Mouse (Mus musculus) limb, embryonic 11.5 days (tissue): ENCODE measurements around the gene Hsp90aa1. TPM values are rescaled to one million over a fixed set of nuclear protein-coding genes. Genes with fewer than 3 reads are reported as not detected.

Experiments
- ATAC-seq: fragments of 200-750 bp; cut with Nextera tagmentation; 2 replicates; pipeline ENCODE4 v1.8.0; 2017; ENCODE audit warnings: low read depth; ENCODE audit not compliant: insufficient number of reproducible peaks, low FRiP score, low TSS enrichment
- DNase-seq: peaks from one replicate; pipeline ENCODE4 v3.0.0-alpha.2; 2015; ENCODE audit warnings: low spot score
- H3K27ac ChIP-seq: fragments of 300-500 bp; sonication (generic); replicated peaks from 2 replicates; pipeline ENCODE4 v1.5.1; 2014; ENCODE audit warnings: low read depth, mild to moderate bottlenecking, low read length
- H3K27me3 ChIP-seq: fragments of 300-500 bp; sonication (generic); 2 replicates; pipeline ENCODE4 v1.6.1; 2014; ENCODE audit warnings: mild to moderate bottlenecking, low read length, mixed read lengths; ENCODE audit not compliant: control insufficient read depth, insufficient read depth
- H3K36me3 ChIP-seq: fragments of 300-500 bp; sonication (generic); 2 replicates; pipeline ENCODE4 v1.6.1; 2014; ENCODE audit warnings: mild to moderate bottlenecking, low read length, moderate library complexity, mixed read lengths; ENCODE audit not compliant: control insufficient read depth, insufficient read depth
- H3K4me1 ChIP-seq: fragments of 300-500 bp; sonication (generic); 2 replicates; pipeline ENCODE4 v1.6.1; 2014; ENCODE audit warnings: low read length, mixed read lengths; ENCODE audit not compliant: control insufficient read depth, insufficient read depth
- H3K4me2 ChIP-seq: fragments of 300-500 bp; sonication (generic); 2 replicates; pipeline ENCODE4 v1.6.1; 2014; ENCODE audit warnings: low read depth, mild to moderate bottlenecking, moderate library complexity; ENCODE audit not compliant: severe bottlenecking
- H3K4me3 ChIP-seq: fragments of 300-500 bp; sonication (generic); 2 replicates; pipeline ENCODE4 v1.5.1; 2014; ENCODE audit warnings: low read depth, low read length
- H3K9ac ChIP-seq: fragments of 300-500 bp; sonication (generic); 2 replicates; pipeline ENCODE4 v1.6.1; 2014; ENCODE audit warnings: mild to moderate bottlenecking, low read length
- H3K9me3 ChIP-seq: fragments of 300-500 bp; sonication (generic); 2 replicates; pipeline ENCODE4 v1.6.1; 2016; ENCODE audit warnings: low read length; ENCODE audit not compliant: control insufficient read depth
- WGBS: fragments of 180-500 bp; shearing (Covaris S2); extraction: QIAGEN DNeasy Blood & Tissue Kit; methylation state at CpG from one replicate; pipeline ENCODE4 v1.1.7; 2014; 5-methylcytosine and 5-hydroxymethylcytosine counted together
- polyA plus RNA-seq: library from polyadenylated mRNA; unstranded; fragments of >200 nt; fragmentation: Nextera tagmentation; extraction: Ambion mirVana; gene quantifications from 2 replicates; pipeline ENCODE4 v1.2.1, GENCODE M21; 2014

Gene Hsp90aa1
- polyA plus RNA-seq, 1 experiment from 2014 or later: 1,253 TPM

DNA sequence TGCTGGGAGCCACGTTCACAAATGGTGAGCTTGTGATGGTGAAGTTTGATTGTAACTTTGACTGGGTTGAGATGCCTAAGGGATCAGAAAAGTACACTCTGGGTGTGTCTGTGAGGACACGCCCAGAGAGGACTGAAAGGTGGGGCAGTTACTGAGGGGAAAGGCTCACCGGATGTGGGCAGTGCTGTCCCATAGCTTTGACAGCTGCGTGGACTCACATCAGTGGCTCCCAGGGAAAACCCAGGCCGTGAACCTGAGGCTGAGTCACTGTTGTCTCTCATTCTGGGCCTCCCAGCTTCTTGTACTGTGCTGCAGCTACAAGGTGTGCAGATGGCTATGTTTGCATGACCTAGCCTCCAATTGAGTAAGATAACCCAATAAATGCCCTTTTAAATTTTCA is 23.0 kb upstream of the Hsp90aa1 start:
- ATAC-seq (no peak), DNase-seq (no peak)
- no peaks in the 10 kb centered on the region for H3K36me3 ChIP-seq
- H3K4me2 ChIP-seq: no peak overlapping the region
- H3K27me3 ChIP-seq: no peaks in the 10 kb centered on the region
- no peaks in the 10 kb centered on the region for H3K4me1 ChIP-seq
- no peak overlapping the region for H3K27ac ChIP-seq
- no peak overlapping the region for H3K9ac ChIP-seq
- WGBS: 80% methylated on average over 5 of the region's 5 CpGs
- H3K9me3 ChIP-seq: no peaks in the 10 kb centered on the region
- H3K4me3 ChIP-seq: no peak overlapping the region

DNA sequence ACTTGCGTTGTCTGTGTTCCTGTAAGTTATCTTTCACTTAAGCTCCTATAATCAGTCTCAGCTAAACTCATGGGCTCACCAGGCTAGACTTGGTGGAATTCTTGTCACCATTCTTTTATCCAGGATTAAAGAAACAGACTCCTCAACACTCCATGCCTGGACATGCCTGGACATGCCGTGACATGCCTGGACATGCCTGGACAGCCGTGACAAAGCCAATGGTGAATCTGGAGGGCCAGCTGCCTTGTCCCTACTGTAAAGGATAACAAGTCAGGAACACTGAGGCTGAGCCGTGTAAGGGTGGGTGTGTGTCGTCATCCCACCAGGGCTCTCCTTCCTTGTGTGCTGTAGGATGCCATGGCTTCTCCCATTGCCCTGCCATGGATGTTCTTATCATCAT is 22.5 kb upstream of the Hsp90aa1 start:
- H3K36me3 ChIP-seq: no peaks in the 10 kb centered on the region
- no peak for ATAC-seq
- H3K27me3 ChIP-seq: no peaks in the 10 kb centered on the region
- no peaks in the 10 kb centered on the region for H3K9me3 ChIP-seq
- no peak overlapping the region for H3K4me2 ChIP-seq
- no peak overlapping the region for H3K27ac ChIP-seq
- no peaks in the 10 kb centered on the region for H3K4me1 ChIP-seq
- WGBS: 92% methylated on average over 5 of the region's 5 CpGs
- no peak overlapping the region for H3K4me3 ChIP-seq
- H3K9ac ChIP-seq: no peak overlapping the region
- DNase-seq: no peak

GRCm38 (mm10) chr12:110716004-110716403 is 13.5 kb upstream of the Hsp90aa1 start:
- no peaks in the 10 kb centered on the region for H3K4me1 ChIP-seq
- H3K4me2 ChIP-seq: no peak overlapping the region
- no peak overlapping the region for H3K27ac ChIP-seq
- DNase-seq (no peak), ATAC-seq (no peak)
- no peaks in the 10 kb centered on the region for H3K36me3 ChIP-seq
- no peak overlapping the region for H3K9ac ChIP-seq
- 16% methylated on average over 5 of the region's 5 CpGs for WGBS
- no peaks in the 10 kb centered on the region for H3K9me3 ChIP-seq
- no peaks in the 10 kb centered on the region for H3K27me3 ChIP-seq
- no peak overlapping the region for H3K4me3 ChIP-seq

GRCm38 (mm10) chr12:110714215-110714614 is 11.7 kb upstream of the Hsp90aa1 start:
- ATAC-seq: no peak
- Histone ChIP-seq H3K27me3 (no peaks in the 10 kb centered on the region), H3K27ac (no peak overlapping the region), H3K9me3 (no peaks in the 10 kb centered on the region), H3K9ac (no peak overlapping the region), H3K4me1 (no peaks in the 10 kb centered on the region), H3K4me2 (no peak overlapping the region), H3K36me3 (no peaks in the 10 kb centered on the region), H3K4me3 (no peak overlapping the region)
- WGBS: 94% methylated on average over 6 of the region's 6 CpGs
- DNase-seq: no peak

GRCm38 (mm10) chr12:110713784-110714183 is 11.3 kb upstream of the Hsp90aa1 start:
- Histone ChIP-seq H3K27me3 (no peaks in the 10 kb centered on the region), H3K9ac (no peak overlapping the region), H3K4me2 (no peak overlapping the region), H3K36me3 (no peaks in the 10 kb centered on the region), H3K4me3 (no peak overlapping the region), H3K9me3 (no peaks in the 10 kb centered on the region), H3K4me1 (no peaks in the 10 kb centered on the region), H3K27ac (no peak overlapping the region)
- DNase-seq: no peak
- ATAC-seq: no peak
- 95% methylated on average over 6 of the region's 6 CpGs for WGBS

DNA sequence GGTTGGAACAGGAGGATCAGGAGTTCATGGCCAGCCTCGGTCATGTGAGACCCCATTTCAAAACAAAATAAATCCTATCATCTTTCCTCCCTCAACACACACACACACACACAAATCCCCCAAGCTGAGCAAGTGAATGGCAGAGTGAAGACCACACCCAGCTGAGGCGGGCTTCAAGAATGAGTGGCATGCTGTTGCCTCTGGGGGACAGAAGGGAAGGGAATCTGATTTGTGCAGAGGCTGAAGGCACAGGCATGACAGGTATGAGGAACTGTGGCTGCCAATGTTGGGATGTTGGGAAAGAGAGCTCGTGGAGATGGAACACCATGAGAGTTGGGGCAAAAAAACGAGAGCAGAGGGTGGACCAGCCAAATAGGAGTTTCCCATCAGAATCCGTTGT is 8.7 kb upstream of the Hsp90aa1 start:
- no peak for DNase-seq
- WGBS: 75% methylated on average over 5 of the region's 5 CpGs
- Histone ChIP-seq H3K27me3 (no peaks in the 10 kb centered on the region), H3K4me1 (no peaks in the 10 kb centered on the region), H3K9ac (no peak overlapping the region), H3K4me2 (no peak overlapping the region), H3K36me3 (no peaks in the 10 kb centered on the region), H3K9me3 (no peaks in the 10 kb centered on the region), H3K4me3 (no peak overlapping the region), H3K27ac (no peak overlapping the region)
- no peak for ATAC-seq

GRCm38 (mm10) chr12:110707451-110707850 is 4.9 kb upstream of the Hsp90aa1 start:
- ATAC-seq: no peak
- Histone ChIP-seq H3K4me2 (no peak overlapping the region; the same call in 1 of the 2 replicates), H3K4me1 (no peaks in the 10 kb centered on the region), H3K27me3 (no peaks in the 10 kb centered on the region), H3K9me3 (no peaks in the 10 kb centered on the region), H3K9ac (no peak overlapping the region), H3K36me3 (no peaks in the 10 kb centered on the region), H3K27ac (no peak overlapping the region), H3K4me3 (no peak overlapping the region)
- DNase-seq: no peak
- WGBS: 80% methylated on average over 7 of the region's 7 CpGs

DNA sequence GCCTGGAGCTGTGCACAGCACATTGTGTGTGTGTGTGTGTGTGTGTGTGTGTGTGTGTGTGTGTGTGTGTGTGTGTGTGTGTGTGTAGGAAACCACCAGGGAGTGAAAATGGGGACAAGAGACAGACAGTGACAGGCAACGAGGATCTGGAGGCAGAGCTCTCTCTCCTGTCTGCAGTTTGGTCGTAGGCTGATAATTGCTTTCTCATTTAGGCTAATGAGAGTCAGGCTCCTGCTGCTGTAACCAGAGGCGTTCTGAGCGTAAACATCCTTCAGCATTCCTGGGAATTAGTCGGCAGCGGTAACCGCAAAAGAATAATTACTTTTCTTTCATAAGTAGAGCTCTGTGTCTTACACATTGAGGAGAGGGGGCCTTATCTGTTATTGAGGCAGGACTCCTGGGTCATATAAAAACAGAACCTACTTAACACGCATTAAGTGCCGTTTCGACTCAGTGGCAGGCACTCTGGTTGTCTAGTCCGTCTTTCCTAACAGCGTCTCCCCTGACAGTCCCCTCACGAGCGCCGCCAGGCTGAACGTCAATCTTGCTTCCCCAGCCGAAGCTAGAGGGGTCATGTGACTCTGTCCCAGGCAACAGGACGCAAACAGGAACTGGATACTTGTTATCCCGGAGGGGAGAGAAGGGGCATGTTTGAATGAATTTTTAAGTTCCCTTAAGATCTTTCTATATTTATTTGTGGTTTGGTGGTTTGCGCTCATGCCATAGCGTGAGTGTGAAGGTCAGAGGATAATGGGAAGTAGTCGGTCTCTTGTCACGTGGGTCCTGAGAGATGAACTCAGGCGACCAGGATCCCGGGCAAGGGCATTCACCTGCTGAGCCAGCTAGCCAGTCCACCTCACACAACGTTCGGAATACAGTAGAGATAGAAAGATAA is 4.1 kb upstream of the Hsp90aa1 start:
- no peak overlapping the region for H3K27ac ChIP-seq
- DNase-seq: peak; percentile 68
- H3K4me2 ChIP-seq: peak overlapping the region; percentile 40
- H3K4me1 ChIP-seq: no peaks in the 10 kb centered on the region
- 0 out of 2 replicates have a peak overlapping the region, but pooled peaks have one; percentile 30 for H3K9ac ChIP-seq
- H3K9me3 ChIP-seq: no peaks in the 10 kb centered on the region
- H3K4me3 ChIP-seq: peak overlapping the region; percentile 16
- no peak for ATAC-seq
- H3K27me3 ChIP-seq: no peaks in the 10 kb centered on the region
- no peaks in the 10 kb centered on the region for H3K36me3 ChIP-seq
- WGBS: 1% methylated on average over 27 of the region's 27 CpGs
